Mouse (Mus musculus) testis, adult 2 months (tissue): ENCODE measurements around the gene Tmem231.

ENCODE experiments used
- CTCF ChIP-seq: fragments of 200-500 bp; IDR thresholded peaks from 2 replicates; pipeline ENCODE4 v1.5.1; 2012; ENCODE audit warnings: low read depth, mild to moderate bottlenecking, inconsistent platforms, low read length, moderate library complexity; ENCODE audit not compliant: control insufficient read depth, insufficient read depth, insufficient replicate concordance
- POLR2A ChIP-seq: fragments of 200-500 bp; IDR thresholded peaks from 2 replicates; pipeline ENCODE4 v1.6.1; 2012; ENCODE audit warnings: low read depth, mild to moderate bottlenecking, inconsistent platforms, low read length, moderate library complexity; ENCODE audit not compliant: control insufficient read depth

GRCm38 (mm10) chr8:111863280-111863679 is 70.4 kb downstream of the Tmem231 start:
- TF ChIP-seq CTCF (no peak), POLR2A (no peak)
